Mouse (Mus musculus) urinary bladder, adult 2 months (tissue): Measurements from ENCODE around the gene Pld5. TPM values are rescaled to one million over a fixed set of nuclear protein-coding genes. Genes with fewer than 3 reads are reported as not detected.

Experiments used
- DNase-seq: peaks from one replicate; pipeline ENCODE4 v3.0.0; 2022; ENCODE audit warnings: low spot score
- polyA plus RNA-seq: library from polyadenylated mRNA; depleted of rRNA; stranded (reverse); fragments of >200 nt; gene quantifications from 2 replicates; pipeline ENCODE4 v1.2.3, GENCODE M21; 2012

The Pld5 gene
- polyA plus RNA-seq, 1 experiment = 0.10 TPM

- DNase-seq = no peak
Observed at GRCm38 (mm10) chr1:176167114-176167513, 108.0 kb downstream of the Pld5 start.

DNA sequence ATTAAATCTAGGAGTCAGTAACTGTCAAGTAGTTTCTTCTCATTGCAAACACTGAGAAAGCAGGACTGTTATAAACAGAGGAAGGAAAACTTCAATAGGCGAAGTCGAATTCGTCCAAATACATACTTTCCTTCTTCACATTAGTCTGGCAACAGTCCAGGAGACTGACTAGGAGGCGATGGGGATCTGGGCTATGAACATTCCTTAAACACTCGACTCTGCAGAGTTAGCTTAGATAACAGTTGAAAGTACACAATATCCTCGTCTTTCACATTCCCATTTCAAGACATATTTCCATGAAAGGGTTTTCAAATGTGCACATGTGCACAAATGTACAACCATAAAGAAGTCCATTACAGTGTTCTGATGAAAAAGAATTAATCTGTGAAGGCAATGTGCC, 129.8 kb downstream of the Pld5 start:
- no peak for DNase-seq

DNA sequence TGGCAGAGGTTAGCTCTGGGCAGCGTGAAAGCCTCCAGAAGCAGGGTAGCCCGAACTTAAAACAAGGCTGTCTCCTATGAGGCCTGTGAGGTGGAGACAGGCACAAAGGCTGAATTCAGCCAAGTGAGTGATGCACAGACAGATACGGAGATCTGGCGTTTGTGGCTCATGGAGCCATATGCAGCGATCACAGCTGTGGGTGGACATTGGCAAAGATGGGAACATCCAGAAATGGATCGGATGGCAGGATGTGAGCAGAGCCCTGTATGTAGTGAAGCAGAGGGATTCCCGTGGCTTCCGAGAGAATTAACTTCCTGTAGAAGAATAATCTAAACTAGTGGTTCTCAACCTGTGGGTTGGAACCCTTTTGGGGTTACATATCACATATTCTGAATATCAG, 140.7 kb downstream of the Pld5 start:
- DNase-seq = no peak

- no peak for DNase-seq
Observed at GRCm38 (mm10) chr1:176125771-176126170, 149.3 kb downstream of the Pld5 start.

DNA sequence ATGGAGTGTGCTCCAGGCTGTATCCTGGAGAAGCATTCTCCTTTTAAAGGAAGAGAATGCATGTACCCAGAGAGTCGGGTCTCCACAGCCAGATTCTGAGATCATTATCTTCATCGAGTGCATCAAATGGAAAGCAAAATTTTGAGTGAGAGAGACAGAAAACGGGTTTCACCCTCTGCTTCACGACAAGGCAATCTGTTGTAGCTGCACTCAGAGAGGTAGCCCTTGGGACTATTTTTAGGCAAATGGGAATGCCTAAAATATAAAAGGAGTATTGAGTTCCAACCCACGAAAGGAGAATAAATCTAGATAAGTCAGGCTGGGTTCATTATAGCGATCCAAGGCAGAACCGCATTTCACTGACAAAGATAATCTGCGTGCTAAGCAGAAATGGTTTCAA, 150.7 kb downstream of the Pld5 start:
- no peak for DNase-seq

DNA sequence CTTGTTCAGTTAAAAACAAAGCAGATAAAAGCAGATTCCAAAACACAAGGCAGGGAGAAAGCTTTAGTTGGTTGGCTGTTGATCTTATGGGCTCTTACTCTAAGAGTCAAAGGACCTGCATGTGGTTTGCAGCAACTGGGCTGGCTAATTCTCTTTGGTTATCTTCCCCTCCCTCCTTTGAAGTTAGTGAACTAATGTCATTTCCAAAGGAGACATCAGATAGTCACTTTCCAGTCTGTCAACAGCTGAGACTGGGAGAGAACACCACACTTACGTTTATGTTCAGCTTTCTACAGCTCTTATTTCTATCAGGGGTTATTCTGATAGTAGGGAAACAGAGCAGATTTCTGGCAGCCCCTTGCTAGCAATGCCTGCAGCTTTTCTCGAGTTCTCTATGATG, 151.3 kb downstream of the Pld5 start:
- DNase-seq = no peak

GRCm38 (mm10) chr1:176115604-176116003, 159.5 kb downstream of the Pld5 start:
- no peak for DNase-seq

GRCm38 (mm10) chr1:176098685-176099320, 176.3 kb downstream of the Pld5 start:
- no peak for DNase-seq

GRCm38 (mm10) chr1:176092119-176092518, 183.0 kb downstream of the Pld5 start:
- DNase-seq = no peak

DNA sequence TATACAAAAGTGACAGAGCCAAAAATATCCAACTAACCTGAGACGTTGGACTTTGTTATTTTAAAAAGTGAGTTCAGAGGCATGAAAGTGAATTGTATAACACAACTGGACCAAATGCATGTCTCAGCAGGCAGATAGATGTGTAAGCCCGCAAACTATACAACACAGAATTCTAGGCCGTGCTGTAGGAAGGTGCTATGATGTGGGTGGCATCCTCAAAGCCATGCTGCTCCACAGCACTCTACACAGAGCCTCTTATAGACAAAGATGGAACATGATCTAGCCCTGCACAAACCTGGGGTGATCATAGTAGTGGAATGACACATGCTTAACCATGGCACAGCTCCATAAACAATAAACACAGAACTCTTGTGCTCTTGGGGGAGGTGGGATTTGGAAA, 185.7 kb downstream of the Pld5 start:
- DNase-seq = no peak

- DNase-seq = no peak
Observed at GRCm38 (mm10) chr1:176085952-176086648, 189.0 kb downstream of the Pld5 start.

DNA sequence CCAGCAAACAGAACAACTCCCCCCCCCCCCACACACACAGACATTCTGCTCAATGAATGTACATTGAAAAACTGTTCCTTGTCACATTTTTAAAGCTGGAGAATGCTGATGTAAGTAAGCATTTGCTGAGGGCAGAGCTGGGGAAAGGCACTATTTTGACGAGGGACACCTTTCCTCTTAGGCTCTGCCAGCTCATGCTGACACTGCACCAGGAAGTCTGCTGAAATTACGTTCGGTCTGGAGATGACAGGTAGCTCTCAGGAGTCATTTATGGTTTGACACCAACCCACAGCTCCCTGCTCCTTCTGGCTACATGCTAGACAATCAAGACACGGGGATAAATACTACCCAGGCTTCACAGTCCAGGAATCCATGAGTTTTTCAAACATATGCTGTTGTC, 192.8 kb downstream of the Pld5 start:
- no peak for DNase-seq

DNA sequence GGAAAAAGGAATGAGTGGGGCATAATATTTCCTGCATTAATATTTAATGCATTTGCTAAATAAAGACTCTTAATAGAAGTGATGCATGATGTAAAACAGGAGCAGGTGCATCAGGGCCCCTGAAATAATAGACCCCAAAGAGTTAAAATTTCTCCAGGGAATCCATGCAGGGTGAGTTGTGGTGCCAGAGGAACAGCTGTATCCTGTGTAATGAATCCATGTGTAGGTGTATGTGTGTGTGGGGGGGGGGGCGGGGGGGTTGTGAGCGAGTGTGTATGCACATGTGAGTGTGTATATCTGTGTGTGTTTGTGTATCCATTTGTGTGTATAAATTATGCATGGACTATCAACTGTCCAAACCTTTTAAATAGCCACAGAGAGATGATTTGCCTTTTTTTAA, 194.1 kb downstream of the Pld5 start:
- DNase-seq = no peak

DNA sequence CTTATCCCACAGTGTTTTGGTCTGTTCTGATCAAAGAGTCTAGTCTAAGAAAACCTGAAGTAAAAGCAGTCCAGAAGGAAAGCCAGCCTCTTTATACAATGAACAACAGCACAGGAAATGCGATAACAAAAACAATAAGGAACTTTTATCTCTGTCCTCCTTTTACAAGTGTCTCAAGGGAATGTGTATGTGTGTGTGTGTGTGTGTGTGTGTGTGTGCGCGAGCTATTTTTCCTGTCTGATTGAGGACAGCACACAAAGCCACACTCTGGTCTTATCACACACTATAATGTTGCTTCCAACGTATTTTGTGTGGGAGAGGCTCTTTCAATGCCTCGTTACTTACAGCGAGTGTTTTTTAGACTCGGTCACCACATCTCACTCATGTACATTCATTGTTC, 196.7 kb downstream of the Pld5 start:
- DNase-seq = no peak

DNA sequence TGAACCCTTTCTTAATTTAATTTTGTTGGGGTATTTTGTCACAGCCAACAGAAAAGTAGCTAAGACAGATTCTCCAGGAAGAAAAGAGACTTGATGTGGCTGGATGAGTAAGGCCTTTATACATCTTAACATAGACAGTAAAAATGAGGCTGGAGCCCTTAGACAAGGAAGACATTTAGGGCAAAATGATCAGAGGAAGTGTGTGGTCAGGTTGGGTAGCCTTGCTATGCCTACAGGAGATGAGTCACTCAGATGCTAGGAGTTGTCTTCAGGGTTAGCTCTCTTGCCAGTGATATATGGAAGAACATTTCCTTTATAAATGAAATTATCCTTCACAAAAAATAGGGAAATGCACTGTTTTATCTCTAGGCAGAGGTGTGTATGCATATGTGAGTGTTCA, 198.3 kb downstream of the Pld5 start:
- no peak for DNase-seq

DNA sequence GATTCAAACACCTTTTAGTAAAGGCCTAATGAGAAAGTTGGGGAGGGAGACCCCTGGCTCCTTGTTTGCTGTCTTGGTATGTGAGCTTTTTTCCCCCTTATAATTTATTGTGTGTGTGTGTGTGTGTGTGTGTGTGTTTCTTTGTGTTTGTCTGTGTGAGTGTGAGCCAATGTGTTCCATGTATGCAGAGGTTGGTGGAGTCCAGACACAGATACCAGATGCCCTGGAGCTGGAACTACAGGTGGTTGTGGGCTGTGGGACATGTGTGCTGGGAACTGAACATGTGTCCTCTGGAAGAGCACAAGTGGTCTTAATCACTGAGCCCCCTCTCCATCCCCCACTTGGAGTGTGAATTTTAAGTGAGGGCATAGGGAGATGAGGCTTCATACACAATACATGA, 199.3 kb downstream of the Pld5 start:
- DNase-seq = no peak

GRCm38 (mm10) chr1:176075409-176075808, 199.7 kb downstream of the Pld5 start:
- DNase-seq = no peak

- no peak for DNase-seq
Observed at GRCm38 (mm10) chr1:176074526-176074925, 200.6 kb downstream of the Pld5 start.

- DNase-seq = no peak
Observed at GRCm38 (mm10) chr1:176065281-176065680, 209.8 kb downstream of the Pld5 start.

DNA sequence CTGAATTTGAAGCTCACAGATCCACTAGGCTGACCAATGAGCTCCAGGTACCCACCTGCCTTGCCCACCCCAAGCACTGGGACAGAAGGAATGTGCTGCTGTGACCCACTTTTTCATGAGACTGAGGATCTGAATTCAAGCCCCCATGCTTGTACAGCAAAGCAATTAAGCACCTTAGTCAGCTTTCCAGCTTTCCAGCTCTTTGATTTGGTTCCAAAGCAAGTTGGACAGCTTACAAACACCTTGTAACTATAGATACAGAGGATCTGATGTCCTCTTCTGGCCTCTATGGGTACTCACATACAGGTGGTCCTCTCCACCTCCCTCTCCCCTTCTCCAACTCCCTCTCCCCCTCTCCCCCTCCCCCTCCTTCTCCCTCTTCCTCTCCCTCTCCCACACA, 210.6 kb downstream of the Pld5 start:
- no peak for DNase-seq

GRCm38 (mm10) chr1:176053653-176054052, 221.5 kb downstream of the Pld5 start:
- DNase-seq = no peak

GRCm38 (mm10) chr1:176046995-176047394, 228.1 kb downstream of the Pld5 start:
- DNase-seq = no peak

DNA sequence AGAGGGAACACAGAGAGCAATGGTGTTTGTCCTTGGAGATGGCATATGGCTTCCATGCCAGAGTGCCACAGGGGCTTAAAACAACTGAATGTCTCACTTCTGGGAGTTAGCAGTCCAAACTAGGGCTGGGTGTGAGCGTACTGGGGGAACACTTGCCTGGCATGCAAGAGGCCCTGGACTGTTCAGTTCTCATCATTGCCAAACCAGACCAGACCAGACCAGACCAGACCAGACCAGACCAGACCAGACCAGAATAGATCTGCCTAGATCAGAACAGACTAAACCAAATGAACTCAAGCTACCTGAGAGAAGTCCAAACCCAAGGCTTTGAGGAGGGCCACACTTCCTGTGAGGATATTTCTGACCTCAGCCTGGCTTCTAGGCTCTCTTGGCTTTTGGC, 228.7 kb downstream of the Pld5 start:
- DNase-seq = no peak

- no peak for DNase-seq
Observed at GRCm38 (mm10) chr1:176043056-176043455, 232.1 kb downstream of the Pld5 start.
